7 mouse cellular contexts compared by ENCODE assay signal in the genomic region with DNA sequence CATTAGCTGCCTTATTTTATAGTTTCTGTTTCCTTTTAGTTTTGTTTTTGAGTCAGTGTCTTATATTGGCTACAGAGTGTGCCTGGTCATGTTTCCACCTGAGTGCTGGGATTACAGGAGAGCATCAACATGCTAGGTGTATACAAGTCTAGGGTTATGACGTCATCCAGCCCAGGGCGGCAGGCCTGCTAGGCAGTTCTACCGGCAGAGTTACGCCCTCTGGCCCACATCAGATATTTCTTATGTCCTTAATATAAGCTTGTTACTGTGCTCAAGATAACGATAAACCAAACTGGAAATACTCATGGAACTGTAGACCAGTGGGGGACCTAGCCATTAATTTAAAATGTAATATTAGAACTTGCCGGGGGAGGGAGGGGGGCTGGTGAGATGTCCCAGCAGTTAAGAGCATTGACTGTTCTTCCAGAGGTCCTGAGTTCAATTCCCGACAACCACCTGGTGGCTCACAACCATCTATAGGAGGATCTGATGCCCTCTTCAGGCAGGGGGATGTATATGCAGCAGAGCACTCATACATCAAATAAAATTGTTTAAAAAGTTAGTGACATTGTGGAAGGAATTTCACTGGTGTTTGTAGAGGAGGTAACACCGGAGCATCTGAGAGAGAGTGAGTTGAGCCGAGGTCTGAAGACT. TPM values are rescaled to one million over a fixed set of nuclear protein-coding genes. Genes with fewer than 3 reads are reported as not detected.
A peak's percentile ranks its signal among the peaks of the same experiment; 100 is the strongest.
DNase-seq lines count a peak whose midpoint lies in the region; ATAC-seq lines count a peak whose summit lies in the region.

No protein-coding gene starts in this region.

- peak overlapping the region; percentile 53 for H3K4me3 ChIP-seq in embryonic facial prominence, embryonic 14.5 days (ENCODE audit: low read depth, low read length)
- H3K4me3 ChIP-seq in limb, embryonic 12.5 days (replicated peaks), result peak overlapping the region; percentile 61
- peak overlapping the region; percentile 61 for H3K4me3 ChIP-seq in neural tube, embryonic 15.5 days (replicated peaks)

- H3K27ac ChIP-seq in embryonic facial prominence, embryonic 14.5 days (replicated peaks; ENCODE audit: low read depth, low read length), result 0 out of 2 replicates have a peak overlapping the region, but pooled peaks have one; percentile 87
- no peak overlapping the region for H3K27ac ChIP-seq in limb, embryonic 12.5 days
- no peak overlapping the region for H3K27ac ChIP-seq in neural tube, embryonic 15.5 days (replicated peaks)

- 53% methylated on average over 9 of the region's 9 CpGs for WGBS in embryonic facial prominence, embryonic 14.5 days
- WGBS in limb, embryonic 12.5 days, result 61% methylated on average over 9 of the region's 9 CpGs
- WGBS in neural tube, embryonic 15.5 days, result 69% methylated on average over 9 of the region's 9 CpGs

- peaks cover 4% of the 10 kb centered on the region; the same call in 1 of the 2 replicates for H3K4me1 ChIP-seq in embryonic facial prominence, embryonic 14.5 days (ENCODE audit: control insufficient read depth, insufficient read depth, low read length)
- peaks cover 24% of the 10 kb centered on the region for H3K4me1 ChIP-seq in limb, embryonic 12.5 days (replicated peaks)
- peaks cover 19% of the 10 kb centered on the region for H3K4me1 ChIP-seq in neural tube, embryonic 15.5 days

- peak; percentile 82 for DNase-seq in A20 (ENCODE audit: low read depth, low spot score)
- peak; percentile 36 to 52 for DNase-seq in CD8-positive naive resting alpha-beta T cell, adult 2 months (ENCODE audit: low read depth in 2 of 2, low spot score in 2 of 2)
- DNase-seq in embryonic facial prominence, embryonic 14.5 days (ENCODE audit: low spot score), result no peak
- DNase-seq in frontal cortex, postnatal 10 days (ENCODE audit: low spot score in 2 of 2), result no peak
- DNase-seq in frontal cortex, postnatal 14 days (ENCODE audit: low spot score in 2 of 2), result no peak

- no peaks in the 10 kb centered on the region for H3K9me3 ChIP-seq in embryonic facial prominence, embryonic 14.5 days (ENCODE audit: control insufficient read depth, low read length)
- no peaks in the 10 kb centered on the region for H3K9me3 ChIP-seq in limb, embryonic 12.5 days
- H3K9me3 ChIP-seq in neural tube, embryonic 15.5 days (replicated peaks), result no peaks in the 10 kb centered on the region

- H3K4me2 ChIP-seq in embryonic facial prominence, embryonic 14.5 days (ENCODE audit: low read depth, low read length), result peak overlapping the region; percentile 90
- peak overlapping the region; percentile 87 for H3K4me2 ChIP-seq in limb, embryonic 12.5 days
- H3K4me2 ChIP-seq in neural tube, embryonic 15.5 days, result peak overlapping the region; percentile 99

- peak overlapping the region; percentile 69 for H3K9ac ChIP-seq in embryonic facial prominence, embryonic 14.5 days (ENCODE audit: low read depth, low read length)
- no peak overlapping the region for H3K9ac ChIP-seq in limb, embryonic 12.5 days (replicated peaks)
- no peak overlapping the region for H3K9ac ChIP-seq in neural tube, embryonic 15.5 days (replicated peaks)

- no peaks in the 10 kb centered on the region for H3K27me3 ChIP-seq in embryonic facial prominence, embryonic 14.5 days (replicated peaks; ENCODE audit: control insufficient read depth, insufficient read depth, low read length)
- H3K27me3 ChIP-seq in limb, embryonic 12.5 days, result no peaks in the 10 kb centered on the region
- no peaks in the 10 kb centered on the region for H3K27me3 ChIP-seq in neural tube, embryonic 15.5 days (replicated peaks)

- no peaks in the 10 kb centered on the region for H3K36me3 ChIP-seq in embryonic facial prominence, embryonic 14.5 days (ENCODE audit: control insufficient read depth, insufficient read depth, low read length)
- H3K36me3 ChIP-seq in limb, embryonic 12.5 days, result no peaks in the 10 kb centered on the region; the same call in 1 of the 2 replicates
- no peaks in the 10 kb centered on the region for H3K36me3 ChIP-seq in neural tube, embryonic 15.5 days

- ATAC-seq in embryonic facial prominence, embryonic 14.5 days (ENCODE audit: low read depth), result no peak
- peak; percentile 27; the same call in 1 of the 2 replicates for ATAC-seq in limb, embryonic 12.5 days (ENCODE audit: insufficient number of reproducible peaks, insufficient read depth, low FRiP score, low TSS enrichment, low read depth)
- ATAC-seq in neural tube, embryonic 15.5 days (ENCODE audit: low FRiP score), result no peak

RNA-seq across cellular contexts. Expression of a gene that starts 1.3 kb away (rescaled TPM):
- polyA plus RNA-seq in embryonic facial prominence, embryonic 14.5 days (2014; fragmentation: Nextera tagmentation; extraction: Ambion mirVana), result 8.2 and 8.3 TPM in 2 replicates
- polyA plus RNA-seq in limb, embryonic 12.5 days (2016; fragmentation: Nextera tagmentation; extraction: Ambion mirVana), result 16.1 and 16.6 TPM in 2 replicates
- polyA plus RNA-seq in neural tube, embryonic 15.5 days (2015; fragmentation: Nextera tagmentation; extraction: Ambion mirVana), result 1.6 and 3.9 TPM in 2 replicates

RNA-seq across cellular contexts. Expression of a gene that starts 6.1 kb away (rescaled TPM):
- polyA plus RNA-seq in embryonic facial prominence, embryonic 14.5 days (2014; fragmentation: Nextera tagmentation; extraction: Ambion mirVana), result 2.5 and 3.4 TPM in 2 replicates
- polyA plus RNA-seq in limb, embryonic 12.5 days (2016; fragmentation: Nextera tagmentation; extraction: Ambion mirVana), result 0.59 and 0.64 TPM in 2 replicates
- polyA plus RNA-seq in neural tube, embryonic 15.5 days (2015; fragmentation: Nextera tagmentation; extraction: Ambion mirVana), result 17.0 and 20.6 TPM in 2 replicates

Comparison
In these comparisons a context has a peak if more than half of its experiments do, and no peak if none do; other contexts are left out.
1. DNase-seq: peak in A20 (single experiment) and CD8-positive naive resting alpha-beta T cell, adult 2 months (2 of 2); none in embryonic facial prominence, embryonic 14.5 days (single experiment), frontal cortex, postnatal 10 days (0 of 2) and frontal cortex, postnatal 14 days (0 of 2).
2. Peak in every context shown above with its lines, with median percentiles within 50 percentile points of each other: H3K4me2 ChIP-seq and H3K4me3 ChIP-seq.